Mouse (Mus musculus) lung, embryonic 16.5 days (tissue): ENCODE measurements around the gene Slc10a7. TPM values are rescaled to one million over a fixed set of nuclear protein-coding genes. Genes with fewer than 3 reads are reported as not detected.

ENCODE experiments used
- ATAC-seq: fragments of 200-750 bp; cut with Nextera tagmentation; 2 replicates; pipeline ENCODE4 v1.8.0; 2017; ENCODE audit warnings: low read depth, mild to moderate bottlenecking, moderate library complexity
- H3K27ac ChIP-seq: fragments of 300-500 bp; sonication (generic); 2 replicates; pipeline ENCODE4 v1.5.1; 2014; ENCODE audit warnings: mild to moderate bottlenecking, control low read depth, low read length
- H3K27me3 ChIP-seq: fragments of 300-500 bp; sonication (generic); 2 replicates; pipeline ENCODE4 v1.6.1; 2014; ENCODE audit warnings: low read depth, low read length, mixed read lengths; ENCODE audit not compliant: control insufficient read depth, insufficient read depth
- H3K36me3 ChIP-seq: fragments of 300-500 bp; sonication (generic); 2 replicates; pipeline ENCODE4 v1.6.1; 2014; ENCODE audit warnings: low read length; ENCODE audit not compliant: control insufficient read depth, insufficient read depth
- H3K4me1 ChIP-seq: fragments of 300-500 bp; sonication (generic); replicated peaks from 2 replicates; pipeline ENCODE4 v1.6.1; 2014; ENCODE audit warnings: low read length, mixed read lengths; ENCODE audit not compliant: control insufficient read depth, insufficient read depth
- H3K4me2 ChIP-seq: fragments of 300-500 bp; sonication (generic); 2 replicates; pipeline ENCODE4 v1.6.1; 2014; ENCODE audit warnings: low read depth, low read length, control low read depth
- H3K4me3 ChIP-seq: fragments of 300-500 bp; sonication (generic); 2 replicates; pipeline ENCODE4 v1.5.1; 2014; ENCODE audit warnings: mild to moderate bottlenecking, low read length, control low read depth
- H3K9ac ChIP-seq: fragments of 300-500 bp; sonication (generic); 2 replicates; pipeline ENCODE4 v1.6.1; 2014; ENCODE audit warnings: low read length, control low read depth
- H3K9me3 ChIP-seq: fragments of 300-500 bp; sonication (generic); 2 replicates; pipeline ENCODE4 v1.6.1; 2016; ENCODE audit warnings: low read length; ENCODE audit not compliant: control insufficient read depth
- WGBS: fragments of 180-500 bp; shearing (Covaris S2); extraction: QIAGEN DNeasy Blood & Tissue Kit; methylation state at CpG from one replicate; pipeline ENCODE4 v1.1.7; 2014; 5-methylcytosine and 5-hydroxymethylcytosine counted together
- polyA plus RNA-seq: library from polyadenylated mRNA; unstranded; fragments of >200 nt; fragmentation: Nextera tagmentation; extraction: Ambion mirVana; gene quantifications from 2 replicates; pipeline ENCODE4 v1.2.1, GENCODE M21; 2015

Slc10a7 gene
- polyA plus RNA-seq, 1 experiment from 2014 or later, result 21.6 TPM

DNA sequence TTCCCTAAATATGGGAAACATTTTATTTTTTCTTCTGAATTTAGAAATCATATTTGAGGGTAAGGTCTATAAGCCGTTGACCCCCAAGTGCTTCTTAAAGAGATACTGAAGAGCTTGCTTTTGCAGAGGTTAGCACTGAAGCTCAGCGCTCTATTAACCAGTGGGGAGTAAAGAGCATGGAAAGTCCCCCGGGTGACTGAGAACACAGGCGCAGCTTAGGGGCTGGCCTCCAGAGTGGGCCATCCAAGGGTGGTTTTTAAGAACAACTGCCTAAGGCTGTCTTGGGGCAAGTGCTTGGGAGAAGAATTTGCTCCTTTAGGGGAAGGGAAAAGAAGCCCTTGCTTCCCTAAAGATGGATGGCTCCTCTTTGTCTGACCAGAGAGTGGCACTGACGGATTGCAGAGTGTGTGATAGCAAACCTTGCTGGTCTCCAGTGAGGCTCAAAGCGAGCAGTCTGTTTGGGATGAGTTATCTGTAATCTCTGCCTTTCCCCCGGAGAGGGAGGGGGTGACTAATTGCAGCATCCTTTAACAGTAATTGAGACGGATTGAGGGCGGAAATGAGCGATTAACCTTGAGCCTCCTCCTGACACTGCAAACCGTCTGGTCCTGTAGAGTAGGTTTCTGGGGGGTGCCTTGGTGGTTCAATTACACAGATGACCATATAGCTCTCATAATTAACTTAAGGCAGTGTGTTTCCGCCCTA, 115.7 kb downstream of the Slc10a7 start:
- H3K9me3 ChIP-seq, result no peaks in the 10 kb centered on the region
- no peak overlapping the region for H3K4me2 ChIP-seq
- H3K27ac ChIP-seq, result peak overlapping the region; percentile 18; the same call in 1 of the 2 replicates
- no peak overlapping the region for H3K9ac ChIP-seq
- H3K4me1 ChIP-seq, result peaks cover 16% of the 10 kb centered on the region
- H3K36me3 ChIP-seq, result no peaks in the 10 kb centered on the region
- 35% methylated on average over 12 of the region's 12 CpGs for WGBS
- no peak; the same call in 1 of the 2 replicates for ATAC-seq
- no peak overlapping the region for H3K4me3 ChIP-seq
- no peaks in the 10 kb centered on the region for H3K27me3 ChIP-seq

- H3K27me3 ChIP-seq, result no peaks in the 10 kb centered on the region
- peak; percentile 70 for ATAC-seq
- WGBS, result 43% methylated on average over 5 of the region's 5 CpGs
- H3K4me2 ChIP-seq, result 0 out of 2 replicates have a peak overlapping the region, but pooled peaks have one; percentile 6
- H3K36me3 ChIP-seq, result no peaks in the 10 kb centered on the region
- no peaks in the 10 kb centered on the region for H3K9me3 ChIP-seq
- H3K4me1 ChIP-seq, result peaks cover 23% of the 10 kb centered on the region
- peak overlapping the region; percentile 56 for H3K27ac ChIP-seq
- no peak overlapping the region for H3K4me3 ChIP-seq
- no peak overlapping the region for H3K9ac ChIP-seq
These were observed 117.5 kb downstream of the Slc10a7 start for GRCm38 (mm10) chr8:78626632-78627031.

GRCm38 (mm10) chr8:78627793-78628192, 118.6 kb downstream of the Slc10a7 start:
- H3K9me3 ChIP-seq, result no peaks in the 10 kb centered on the region
- H3K36me3 ChIP-seq, result no peaks in the 10 kb centered on the region
- H3K4me3 ChIP-seq, result no peak overlapping the region
- H3K4me2 ChIP-seq, result no peak overlapping the region
- ATAC-seq, result no peak
- no peak overlapping the region for H3K27ac ChIP-seq
- H3K9ac ChIP-seq, result no peak overlapping the region
- WGBS, result 88% methylated on average over 9 of the region's 9 CpGs
- H3K4me1 ChIP-seq, result peaks cover 23% of the 10 kb centered on the region
- no peaks in the 10 kb centered on the region for H3K27me3 ChIP-seq

- Histone ChIP-seq H3K9me3 (no peaks in the 10 kb centered on the region), H3K9ac (peak overlapping the region; percentile 1; the same call in 1 of the 2 replicates), H3K27ac (peak overlapping the region; percentile 59), H3K36me3 (no peaks in the 10 kb centered on the region), H3K4me3 (no peak overlapping the region), H3K27me3 (no peaks in the 10 kb centered on the region), H3K4me2 (no peak overlapping the region), H3K4me1 (peaks cover 16% of the 10 kb centered on the region)
- 50% methylated on average over 19 of the region's 19 CpGs for WGBS
- no peak for ATAC-seq
These were observed 121.4 kb downstream of the Slc10a7 start for GRCm38 (mm10) chr8:78630414-78631164.

- Histone ChIP-seq H3K27ac (no peak overlapping the region), H3K4me2 (no peak overlapping the region), H3K36me3 (peaks cover 2% of the 10 kb centered on the region; the same call in 1 of the 2 replicates), H3K4me3 (no peak overlapping the region), H3K9ac (no peak overlapping the region), H3K9me3 (no peaks in the 10 kb centered on the region), H3K27me3 (no peaks in the 10 kb centered on the region), H3K4me1 (peaks cover 9% of the 10 kb centered on the region)
- no peak for ATAC-seq
- 44% methylated on average over 12 of the region's 12 CpGs for WGBS
These were observed 123.9 kb downstream of the Slc10a7 start for GRCm38 (mm10) chr8:78633012-78633411.

GRCm38 (mm10) chr8:78634018-78634417, 124.9 kb downstream of the Slc10a7 start:
- H3K9me3 ChIP-seq, result no peaks in the 10 kb centered on the region; the same call in 1 of the 2 replicates
- H3K27me3 ChIP-seq, result no peaks in the 10 kb centered on the region
- H3K4me1 ChIP-seq, result peaks cover 9% of the 10 kb centered on the region
- peak overlapping the region; percentile 80 for H3K27ac ChIP-seq
- 0 out of 2 replicates have a peak overlapping the region, but pooled peaks have one; percentile 3 for H3K9ac ChIP-seq
- no peak for ATAC-seq
- no peak overlapping the region for H3K4me3 ChIP-seq
- H3K4me2 ChIP-seq, result peak overlapping the region; percentile 17; the same call in 1 of the 2 replicates
- 62% methylated on average over 3 of the region's 3 CpGs for WGBS
- peaks cover 2% of the 10 kb centered on the region; the same call in 1 of the 2 replicates for H3K36me3 ChIP-seq

DNA sequence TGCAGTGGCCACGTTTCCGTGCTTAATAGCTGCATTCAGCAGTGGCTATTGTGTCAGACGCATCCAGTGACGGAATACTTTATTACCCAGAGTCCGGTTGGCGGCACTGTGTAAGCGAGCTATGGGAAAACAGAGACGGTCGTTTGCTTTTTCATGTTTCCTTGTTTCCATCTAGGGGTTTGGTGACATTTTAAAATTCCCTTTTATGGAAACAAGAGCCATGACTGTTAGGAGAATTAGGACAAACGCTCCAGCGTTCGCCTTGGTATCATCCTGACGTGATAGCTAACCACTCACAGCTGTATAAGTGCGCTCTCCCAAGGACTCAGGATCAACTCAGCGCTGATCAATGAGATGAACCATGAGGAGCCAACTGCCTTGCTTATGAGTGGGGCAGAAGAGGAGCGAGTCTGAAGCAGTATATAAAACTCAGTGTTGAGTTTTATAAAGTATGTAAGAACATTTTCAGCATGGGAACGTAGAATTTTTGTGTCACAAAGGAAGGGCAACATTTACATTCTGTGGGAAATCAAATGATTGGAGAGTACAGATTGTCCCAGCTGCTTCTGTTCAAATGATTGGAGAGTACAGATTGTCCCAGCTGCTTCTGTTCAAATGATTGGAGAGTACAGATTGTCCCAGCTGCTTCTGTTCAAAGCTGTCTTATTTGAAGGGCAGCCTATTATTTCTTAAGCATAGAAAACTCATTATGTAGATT, 125.5 kb downstream of the Slc10a7 start:
- Histone ChIP-seq H3K4me3 (no peak overlapping the region), H3K36me3 (peaks cover 2% of the 10 kb centered on the region; the same call in 1 of the 2 replicates), H3K4me1 (peaks cover 9% of the 10 kb centered on the region), H3K9me3 (no peaks in the 10 kb centered on the region; the same call in 1 of the 2 replicates), H3K27ac (peak overlapping the region; percentile 80), H3K9ac (0 out of 2 replicates have a peak overlapping the region, but pooled peaks have one; percentile 3), H3K27me3 (no peaks in the 10 kb centered on the region), H3K4me2 (peak overlapping the region; percentile 17; the same call in 1 of the 2 replicates)
- ATAC-seq, result peak; percentile 90
- WGBS, result 41% methylated on average over 17 of the region's 17 CpGs

- Histone ChIP-seq H3K4me1 (peaks cover 6% of the 10 kb centered on the region), H3K9ac (no peak overlapping the region), H3K27ac (peak overlapping the region; percentile 71), H3K9me3 (no peaks in the 10 kb centered on the region; the same call in 1 of the 2 replicates), H3K4me3 (no peak overlapping the region), H3K36me3 (peaks cover 2% of the 10 kb centered on the region; the same call in 1 of the 2 replicates), H3K27me3 (no peaks in the 10 kb centered on the region), H3K4me2 (no peak overlapping the region)
- 53% methylated on average over 8 of the region's 8 CpGs for WGBS
- peak; percentile 56 for ATAC-seq
These were observed 126.2 kb downstream of the Slc10a7 start for GRCm38 (mm10) chr8:78635241-78635771.
